Mouse (Mus musculus): Measurements from ENCODE around the gene Slc25a42.

Gene Slc25a42

DNA sequence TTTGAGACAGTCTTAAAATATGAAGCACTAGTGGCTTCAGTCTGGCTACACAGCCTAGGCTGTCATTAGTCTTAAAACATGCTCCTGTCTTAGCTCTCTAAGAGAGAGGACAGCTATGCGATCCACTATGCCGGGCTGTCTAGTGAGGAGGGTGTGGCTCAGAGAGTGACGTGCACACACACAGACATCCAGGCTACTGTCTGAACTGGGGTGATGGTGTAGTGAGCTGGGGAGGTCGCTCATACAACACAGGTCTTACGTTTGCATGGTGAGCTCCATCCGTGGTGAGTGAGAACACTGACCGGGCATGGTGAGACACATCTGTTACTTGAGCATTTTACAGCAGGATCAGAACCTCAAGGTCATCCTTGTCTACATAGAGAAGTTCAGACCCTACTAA is 40.9 kb downstream of the Slc25a42 start:
- DNase-seq (ENCODE audit: low read depth, low spot score) = no peak

DNA sequence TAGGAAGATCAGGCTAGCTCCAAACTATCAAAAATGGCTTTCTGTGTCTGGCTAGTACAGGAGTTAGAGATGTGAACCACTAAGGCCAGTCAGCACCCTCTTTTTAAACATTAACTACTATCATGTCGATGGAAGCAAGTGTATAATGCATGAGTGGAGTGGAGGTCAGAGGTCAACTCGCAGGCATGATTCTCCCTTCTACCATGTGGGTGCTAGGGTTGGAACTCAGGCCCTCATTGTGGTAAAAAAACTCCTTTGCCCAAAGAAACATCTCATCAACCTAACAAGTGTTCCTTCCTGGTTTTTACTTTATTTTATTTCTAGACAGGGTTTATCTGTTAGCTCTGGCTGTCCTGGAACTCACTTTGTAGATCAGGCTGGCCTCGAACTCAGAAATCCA is 41.4 kb downstream of the Slc25a42 start:
- DNase-seq (ENCODE audit: low read depth, low spot score) = no peak

DNA sequence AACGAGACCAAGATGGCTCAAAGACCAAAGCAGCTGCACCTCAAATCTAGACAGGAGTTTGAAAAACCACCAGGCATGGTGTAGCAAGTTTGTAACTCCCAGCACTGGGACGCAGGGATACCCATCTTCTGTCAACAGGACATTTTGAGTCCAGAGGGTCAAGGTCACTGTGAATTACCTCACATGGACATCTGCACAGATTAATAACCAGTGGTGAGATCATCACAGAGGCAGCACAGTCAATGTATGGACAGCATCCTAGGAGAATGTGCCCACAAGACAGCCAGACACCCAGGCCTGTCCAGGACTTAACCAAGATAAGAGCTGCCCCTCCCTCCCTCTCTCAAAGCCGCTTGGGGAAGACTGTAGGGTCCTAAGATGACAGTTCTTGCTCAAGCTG is 42.0 kb downstream of the Slc25a42 start:
- DNase-seq (ENCODE audit: low read depth, low spot score) = no peak

DNA sequence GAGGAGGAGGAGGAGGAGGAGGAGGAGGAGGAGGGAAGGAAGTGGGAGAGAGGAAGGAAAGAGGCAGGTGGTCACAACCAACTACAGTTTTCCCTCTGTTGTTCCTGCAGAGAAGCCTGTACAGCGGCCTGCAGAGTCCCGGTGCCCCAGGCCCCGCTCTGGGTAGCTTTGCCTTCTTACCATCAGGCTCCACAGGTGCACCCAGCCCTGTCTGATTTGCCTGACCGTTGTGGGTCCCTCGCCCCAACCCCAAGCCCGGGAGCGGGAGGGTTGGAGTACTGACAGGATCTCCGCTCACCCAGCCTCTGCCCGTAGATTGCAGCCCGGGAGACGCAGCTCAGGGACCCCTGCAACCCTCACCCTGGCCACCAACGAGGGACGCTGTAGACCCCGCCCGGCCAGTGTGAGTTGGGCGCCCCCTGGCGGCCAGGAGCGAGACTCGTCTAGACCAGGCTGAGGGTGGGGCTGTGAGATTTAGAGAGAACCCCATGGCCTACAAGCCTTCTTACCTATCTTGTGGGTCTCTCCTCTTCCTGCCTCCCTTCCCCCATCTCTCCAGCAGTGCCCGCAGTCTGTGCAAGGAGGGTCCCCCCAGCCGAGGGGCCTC is 45.5 kb downstream of the Slc25a42 start:
- peak; percentile 68 for DNase-seq (ENCODE audit: low read depth, low spot score)

DNA sequence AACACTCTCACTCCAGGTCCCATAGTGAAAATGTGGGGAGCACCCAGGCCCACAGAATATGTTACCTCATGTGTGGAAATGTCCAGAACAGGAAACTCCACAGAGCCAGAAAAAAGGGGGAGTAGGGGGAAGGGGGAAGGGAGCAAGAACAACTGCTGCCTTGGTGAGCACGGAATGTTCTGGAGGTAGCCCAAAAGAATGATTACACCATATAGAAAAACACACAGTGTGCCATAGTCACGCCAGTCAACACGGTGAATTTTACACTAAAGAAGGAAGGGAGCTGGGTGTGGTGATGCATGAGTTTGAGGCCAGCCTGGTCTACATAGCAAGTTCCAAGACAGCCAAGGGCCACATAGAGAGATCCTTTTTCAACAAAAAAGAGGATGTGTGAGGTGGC is 48.8 kb downstream of the Slc25a42 start:
- no peak for DNase-seq (ENCODE audit: low read depth, low spot score)

DNA sequence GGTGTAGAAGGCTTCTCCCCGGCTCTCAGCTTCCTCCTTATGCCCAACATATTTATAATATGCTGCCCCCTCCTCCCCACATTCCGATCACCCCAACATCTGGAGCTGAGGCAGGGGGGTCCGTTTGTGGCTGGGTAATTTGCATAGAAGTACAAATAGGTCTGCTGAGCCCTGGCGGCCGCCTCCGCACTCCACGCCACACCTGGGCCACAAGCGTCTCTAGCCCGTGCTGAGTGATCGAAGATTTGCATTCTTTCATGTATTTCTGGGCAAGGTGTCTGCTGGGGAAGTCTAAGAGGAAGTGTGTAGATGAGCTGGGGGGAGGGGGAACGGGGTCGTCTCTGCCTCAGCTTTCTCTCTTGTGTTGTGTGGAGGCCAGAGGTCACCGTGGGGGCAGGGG is 52.1 kb downstream of the Slc25a42 start:
- no peak for DNase-seq (ENCODE audit: low read depth, low spot score)

DNA sequence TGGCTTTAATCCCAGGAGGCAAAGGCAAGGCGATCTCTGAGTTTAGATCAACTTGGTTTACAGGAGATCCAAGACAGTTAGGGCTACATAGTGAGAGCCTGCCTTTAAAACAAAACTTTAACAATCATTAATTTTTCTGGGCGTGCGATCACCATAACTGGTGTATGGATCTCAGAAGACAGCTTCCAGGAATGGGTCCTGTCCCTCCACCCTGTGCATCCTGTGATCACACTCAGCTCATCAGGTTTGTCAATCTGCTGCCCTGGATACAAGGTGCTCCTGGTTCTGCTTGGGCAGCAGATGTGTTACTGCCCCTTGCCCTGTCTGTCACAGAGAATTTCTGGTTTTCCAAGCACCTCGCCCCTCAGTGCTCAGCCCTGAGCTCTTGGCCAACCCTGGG is 52.9 kb downstream of the Slc25a42 start:
- no peak for DNase-seq (ENCODE audit: low read depth, low spot score)

DNA sequence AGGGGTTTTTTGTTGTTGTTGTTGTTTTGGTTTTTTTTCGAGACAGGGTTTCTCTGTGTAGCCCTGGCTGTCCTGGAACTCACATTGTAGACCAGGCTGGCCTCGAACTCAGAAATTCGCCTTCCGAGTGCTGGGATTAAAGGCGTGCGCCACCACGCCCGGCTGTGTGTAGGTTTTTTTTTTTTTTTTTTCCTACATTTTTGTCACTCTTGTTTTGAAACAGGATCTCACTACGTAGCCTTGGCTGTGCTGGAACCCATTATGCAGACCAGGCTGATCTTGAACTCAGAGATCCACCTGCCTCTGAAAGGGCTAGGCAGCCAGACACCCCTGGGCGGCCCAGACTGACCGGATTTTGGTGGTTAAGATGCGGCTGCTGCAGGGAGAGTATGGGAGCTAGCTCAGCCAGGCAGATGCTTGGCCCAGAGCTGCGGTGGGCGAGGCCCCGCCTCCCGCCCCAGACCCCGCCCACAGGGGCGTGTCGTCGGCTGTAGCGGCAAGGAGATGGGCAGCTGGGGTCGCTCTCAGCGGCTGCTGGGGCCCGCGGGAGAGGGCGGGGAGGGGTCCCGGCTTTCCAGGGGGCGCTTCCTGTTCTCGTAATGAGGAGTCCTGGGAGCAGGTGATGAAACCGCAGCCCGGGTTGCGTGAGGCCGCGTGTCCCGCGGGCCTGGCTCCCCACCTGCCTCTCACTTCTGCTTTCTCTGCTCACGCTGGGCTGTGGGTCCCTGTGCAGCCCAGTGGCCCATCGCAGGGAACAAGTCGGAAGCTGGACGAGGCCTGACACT is 53.8 kb downstream of the Slc25a42 start:
- peak; percentile 69 for DNase-seq (ENCODE audit: low read depth, low spot score)

DNA sequence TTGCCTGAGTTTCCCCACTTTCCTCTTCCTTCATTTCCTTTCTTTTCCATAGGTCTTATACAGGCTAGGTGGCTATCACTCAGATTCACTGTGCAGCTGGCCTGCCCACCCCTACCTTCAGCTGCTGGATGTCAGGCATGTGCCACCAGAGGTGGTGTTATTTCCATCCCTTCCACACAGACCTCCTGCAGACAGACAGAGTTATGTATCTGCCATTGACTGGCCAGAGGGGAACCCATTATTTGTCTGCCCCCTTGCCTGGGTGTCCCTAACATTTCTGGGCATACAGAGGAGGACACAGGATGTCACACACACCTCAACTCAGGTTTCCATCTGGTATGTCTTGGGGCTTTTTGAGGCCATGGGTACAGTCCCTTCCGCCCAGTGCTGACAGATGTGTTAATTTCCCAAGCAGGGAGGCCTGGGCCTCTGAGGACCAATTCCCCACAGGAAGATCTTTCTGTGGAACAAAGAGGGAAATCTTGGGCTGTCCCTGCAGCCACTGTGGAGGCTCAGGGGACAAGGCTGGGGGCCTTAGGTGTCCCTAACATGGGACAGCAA is 54.8 kb downstream of the Slc25a42 start:
- no peak for DNase-seq (ENCODE audit: low read depth, low spot score)

DNA sequence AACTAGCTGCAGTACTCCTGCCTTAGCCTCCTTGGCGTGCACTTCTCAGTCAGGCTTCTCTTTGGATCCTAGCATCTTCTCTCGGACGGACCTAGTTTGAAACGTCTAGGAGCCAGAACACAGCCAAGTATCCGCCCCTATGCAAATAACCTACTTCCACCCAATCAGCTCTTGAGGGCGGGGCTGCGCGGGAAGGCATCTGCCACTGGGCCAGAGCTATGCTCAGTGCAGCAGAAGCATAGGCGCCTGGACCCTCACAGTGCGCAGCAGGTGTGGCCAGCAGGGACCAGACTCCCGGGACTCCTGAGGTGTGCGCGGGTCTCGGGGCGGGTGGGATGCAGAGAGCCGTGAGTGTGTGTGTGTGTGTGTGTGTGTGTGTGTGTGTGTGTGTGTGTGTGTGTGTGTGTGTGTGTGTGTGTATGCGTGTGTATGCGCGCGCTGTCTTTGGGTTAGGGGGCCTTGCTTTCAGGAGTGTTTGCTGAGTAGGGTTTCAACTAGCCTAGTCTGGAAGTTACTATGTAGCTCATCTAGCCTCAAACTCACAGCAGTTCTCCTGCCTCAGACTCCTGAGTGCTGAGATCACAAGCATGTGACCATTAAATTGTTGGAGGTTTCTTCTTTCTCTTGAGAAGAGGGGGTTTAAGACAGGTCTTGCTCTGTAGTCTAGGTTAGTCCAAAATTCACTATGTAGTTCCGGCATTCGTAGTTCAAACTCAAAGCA is 59.4 kb downstream of the Slc25a42 start:
- peak; percentile 70 for DNase-seq (ENCODE audit: low read depth, low spot score)

DNA sequence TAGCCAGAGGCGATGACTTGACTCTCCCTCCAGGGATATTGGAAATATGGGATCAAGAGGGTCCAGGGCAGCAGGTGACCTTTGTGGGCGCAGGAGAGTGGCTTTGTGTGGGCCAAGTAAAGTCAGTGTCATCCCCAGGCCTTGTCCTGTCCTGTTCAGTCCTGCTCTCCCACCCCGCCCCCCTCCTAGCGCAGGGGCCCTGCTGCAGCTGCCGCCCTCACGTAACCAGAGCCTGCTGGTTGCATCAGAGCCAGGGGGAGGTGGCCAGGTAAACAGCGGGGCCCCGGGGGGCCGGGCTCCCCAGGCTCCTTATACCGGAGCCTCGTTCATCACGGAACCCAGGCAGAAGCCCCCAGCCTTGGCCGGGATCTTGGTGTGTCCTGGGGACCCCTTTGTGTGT is 61.9 kb downstream of the Slc25a42 start:
- DNase-seq (ENCODE audit: low read depth, low spot score) = no peak

DNA sequence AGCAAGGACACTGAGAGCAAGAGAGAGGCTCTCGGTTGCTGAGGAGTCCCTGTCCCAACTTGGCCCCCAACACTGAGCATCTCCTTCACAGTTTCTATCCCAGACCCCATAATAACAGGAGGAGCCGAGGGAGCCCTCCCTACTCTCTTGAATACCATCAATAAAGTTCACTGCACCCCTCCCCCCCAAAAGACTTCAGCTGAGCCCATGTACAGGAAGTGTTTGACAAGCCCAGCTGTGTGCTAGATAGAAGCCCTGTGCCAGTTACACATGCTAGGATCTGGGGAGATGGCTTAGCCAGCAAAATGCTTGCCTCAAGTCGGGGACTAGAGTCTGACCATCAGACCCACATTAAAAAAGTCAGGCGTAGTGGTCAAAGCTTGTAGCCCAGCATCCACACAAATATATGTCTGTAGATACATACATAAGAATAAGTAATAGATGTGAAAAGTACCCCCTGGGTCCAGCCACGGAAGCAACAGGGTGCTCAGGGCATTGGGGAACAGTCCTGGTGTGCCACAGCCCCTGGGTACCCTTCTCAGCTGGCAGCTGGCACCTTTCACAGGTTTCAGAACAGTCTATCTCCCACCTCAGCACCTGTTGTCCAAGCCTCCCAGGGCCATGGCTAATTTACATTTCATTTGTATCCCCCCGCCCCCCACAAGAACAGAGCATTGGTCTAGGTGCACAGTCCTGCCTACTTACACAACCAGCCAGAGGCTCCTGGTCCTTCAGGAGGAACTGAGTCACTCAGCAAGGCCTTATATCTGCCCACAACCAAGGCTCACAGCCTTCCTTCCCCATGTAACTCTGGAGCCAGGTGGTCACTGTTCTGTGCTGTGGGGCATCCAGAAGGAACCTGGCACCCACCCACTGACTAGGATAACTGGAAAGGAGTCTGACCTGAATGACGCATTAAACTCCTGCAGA is 64.2 kb downstream of the Slc25a42 start:
- DNase-seq (ENCODE audit: low read depth, low spot score) = no peak

DNA sequence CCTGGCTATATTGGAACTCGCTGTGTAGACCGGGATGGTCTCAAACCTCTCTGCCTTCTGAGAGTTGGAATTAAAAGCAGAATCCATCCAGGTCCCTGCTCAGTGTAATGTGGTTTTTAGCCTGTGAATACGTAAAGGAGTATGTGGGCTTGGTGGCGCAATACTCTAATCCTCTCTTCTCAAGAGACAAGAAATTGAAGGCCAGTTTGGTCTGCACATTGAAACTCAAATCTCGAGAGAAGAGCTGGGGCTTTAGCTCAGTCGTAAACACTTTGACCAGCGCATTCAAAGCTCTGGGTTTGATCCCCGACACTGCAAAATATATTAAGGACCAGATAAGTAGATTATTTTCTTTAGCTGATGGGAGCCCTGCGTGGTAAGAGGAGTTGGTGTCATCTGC is 72.1 kb downstream of the Slc25a42 start:
- peak; percentile 74 for DNase-seq (ENCODE audit: low read depth, low spot score)

DNA sequence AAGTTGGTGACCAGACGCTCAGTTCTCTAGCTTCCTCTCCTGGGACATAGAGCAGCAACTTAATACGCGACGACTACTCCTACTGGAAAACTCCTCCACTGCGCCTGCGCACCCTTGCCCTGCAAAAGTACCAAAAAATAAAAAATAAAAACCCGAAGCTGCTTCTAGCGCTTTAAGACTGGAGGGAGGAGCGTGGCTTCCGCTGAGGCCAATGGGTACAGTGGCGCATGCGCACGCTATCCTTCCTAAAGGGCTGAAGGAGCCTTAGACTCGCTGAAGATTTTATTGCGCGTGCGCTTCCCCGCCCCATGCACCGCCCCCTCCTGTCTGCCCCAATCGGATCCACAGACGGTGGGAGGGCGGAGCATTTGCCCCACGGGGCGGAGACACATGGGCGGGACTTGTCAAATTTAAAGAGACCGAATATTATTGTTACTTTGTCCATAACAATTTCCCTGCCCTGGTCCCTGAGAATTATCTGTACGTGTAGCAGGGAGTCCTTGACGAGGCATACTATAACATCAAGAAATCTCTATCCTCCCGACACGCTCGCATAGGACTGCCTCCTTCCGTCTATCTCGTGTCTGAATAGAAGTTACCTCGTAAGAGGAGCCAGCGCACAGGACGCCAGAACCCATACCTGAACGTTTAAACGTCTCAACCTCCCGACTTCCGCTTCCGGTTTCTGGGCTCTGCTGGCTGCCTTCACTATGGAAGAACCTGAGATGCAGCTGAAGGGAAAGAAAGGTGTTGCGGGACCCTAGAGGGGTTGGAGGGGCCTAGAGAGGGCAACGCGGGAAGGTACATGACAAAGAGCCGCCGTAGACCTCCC is 72.9 kb downstream of the Slc25a42 start, which contains the start of the genes Rfxank, Borcs8 and Mef2b:
TSS of gene Rfxank (minus strand) at position 129 of the 832 bp plus-strand sequence.
TSS of gene Borcs8 (plus strand) at position 474 of the 832 bp plus-strand sequence.
TSS of gene Mef2b (plus strand) at position 686 of the 832 bp plus-strand sequence.
- DNase-seq (ENCODE audit: low read depth, low spot score) = peak; percentile 100

DNA sequence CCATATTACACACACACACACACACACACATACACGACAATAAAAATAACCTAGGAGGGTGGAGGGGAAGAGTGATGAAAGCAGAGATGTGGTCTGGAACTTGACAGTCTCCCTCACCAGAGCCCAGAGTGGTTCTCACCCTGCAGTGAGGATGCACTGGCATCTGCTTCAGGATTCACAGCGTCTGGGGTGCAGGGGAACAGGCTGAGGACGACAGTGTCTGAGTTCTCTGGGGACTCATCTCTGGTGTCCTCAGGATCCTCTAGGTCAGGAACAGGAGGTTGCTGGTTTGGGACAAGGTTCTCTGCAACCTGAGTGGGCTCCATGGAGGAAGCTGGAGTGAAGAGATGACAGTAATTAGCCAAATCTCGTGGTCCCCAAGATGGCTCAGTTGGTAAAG is 74.2 kb downstream of the Slc25a42 start:
- DNase-seq (ENCODE audit: low read depth, low spot score) = no peak

DNA sequence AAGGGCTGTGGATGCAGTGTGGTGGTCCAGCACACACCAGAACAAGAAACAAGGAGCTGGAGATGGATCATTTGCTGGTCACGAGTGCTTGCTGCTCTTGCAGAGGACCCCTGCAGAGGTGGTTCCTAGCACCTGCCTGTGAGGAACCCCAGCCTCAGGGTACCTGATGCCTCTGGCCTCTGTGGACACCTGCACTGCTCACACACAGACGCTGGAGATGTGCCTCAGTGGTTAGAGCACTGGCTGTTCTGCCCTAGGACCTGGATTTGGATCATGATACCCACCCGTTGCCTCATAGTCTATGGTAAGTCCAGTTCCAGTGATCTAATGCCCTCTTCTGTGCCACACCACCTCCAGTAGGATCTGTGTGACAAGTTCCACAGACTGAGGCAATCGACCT is 75.5 kb downstream of the Slc25a42 start:
- no peak for DNase-seq (ENCODE audit: low read depth, low spot score)

DNA sequence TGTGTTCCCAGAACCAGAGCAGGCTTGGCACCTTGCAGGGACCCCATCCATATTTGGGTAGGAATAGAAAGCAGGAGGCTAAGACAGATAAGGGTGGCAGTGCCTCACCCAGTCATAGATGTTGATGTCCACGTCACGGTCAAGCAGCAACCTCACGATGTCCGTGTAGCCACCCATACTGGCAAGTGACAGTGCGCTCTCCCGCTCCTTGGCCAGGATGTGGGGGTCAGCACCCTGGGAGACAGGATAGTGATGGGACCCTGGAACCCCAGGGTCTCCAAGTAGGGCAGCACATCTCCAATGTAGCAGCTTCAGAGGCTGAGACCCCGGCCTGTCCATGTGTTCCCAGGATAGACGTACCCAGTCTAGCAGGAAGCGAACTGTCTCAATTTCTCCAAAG is 77.2 kb downstream of the Slc25a42 start:
- no peak for DNase-seq (ENCODE audit: low read depth, low spot score)

Data from 3T3-L1 (cell line).